Mouse (Mus musculus) fibroblast of lung, adult 2 months (primary cell): ENCODE results near the gene Smtnl2.
A peak's percentile ranks its signal among the peaks of the same experiment; 100 is the strongest.
"Not testable (repeated sequence)": the region's sequence is repeated elsewhere in the genome, so short reads cannot be mapped to it uniquely, and the experiment has no call there.

Experiments used
- DNase-seq: peaks from one replicate; pipeline ENCODE4 v3.0.0-alpha.2; 2011; ENCODE audit warnings: low read depth

The Smtnl2 gene

DNA sequence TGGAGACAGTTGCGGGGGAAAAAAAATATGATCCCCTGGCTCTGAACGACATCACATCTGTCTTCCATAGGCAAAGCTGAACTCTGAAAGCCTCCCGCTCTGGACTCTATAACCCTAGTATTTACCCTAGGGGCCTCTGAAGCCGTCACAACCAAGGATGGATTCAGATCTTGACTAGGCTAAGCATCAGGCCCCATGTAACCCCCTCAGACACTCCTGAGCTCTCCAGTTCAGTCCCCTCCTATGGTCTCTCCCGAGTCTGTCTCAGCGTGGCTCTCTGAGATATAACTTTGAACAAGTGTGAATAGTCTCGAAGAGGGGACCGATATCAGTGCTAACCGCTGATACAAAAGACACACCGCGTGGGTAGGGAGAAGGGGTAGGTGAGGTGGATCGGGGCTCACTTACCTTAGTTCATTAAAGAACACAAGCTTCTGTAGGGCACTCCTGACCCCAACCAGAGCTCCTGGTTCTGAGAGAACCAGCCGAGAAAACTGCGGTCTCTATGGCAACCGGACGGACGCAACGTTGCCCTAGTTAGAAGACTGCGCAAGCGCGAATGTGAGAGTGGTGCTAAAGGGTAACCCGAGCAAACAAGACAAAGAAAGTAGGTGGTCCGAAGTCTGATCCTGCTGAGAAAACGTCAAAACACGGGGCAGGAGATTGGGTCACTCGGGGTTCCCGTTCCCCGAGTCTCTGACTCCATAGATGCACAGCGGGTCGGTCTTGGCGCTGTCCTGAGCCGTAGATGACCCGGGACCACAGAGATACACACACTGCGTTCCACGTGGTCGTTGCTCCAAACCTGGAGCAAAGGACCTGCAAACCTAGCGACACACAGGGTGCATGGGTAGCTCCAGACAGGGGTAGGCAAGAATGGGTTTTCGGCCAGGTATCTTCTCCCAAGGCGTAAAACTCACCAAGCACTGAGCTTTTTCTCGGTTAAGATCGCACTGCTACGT is 49.8 kb downstream of the Smtnl2 start:
- no peak for DNase-seq

DNA sequence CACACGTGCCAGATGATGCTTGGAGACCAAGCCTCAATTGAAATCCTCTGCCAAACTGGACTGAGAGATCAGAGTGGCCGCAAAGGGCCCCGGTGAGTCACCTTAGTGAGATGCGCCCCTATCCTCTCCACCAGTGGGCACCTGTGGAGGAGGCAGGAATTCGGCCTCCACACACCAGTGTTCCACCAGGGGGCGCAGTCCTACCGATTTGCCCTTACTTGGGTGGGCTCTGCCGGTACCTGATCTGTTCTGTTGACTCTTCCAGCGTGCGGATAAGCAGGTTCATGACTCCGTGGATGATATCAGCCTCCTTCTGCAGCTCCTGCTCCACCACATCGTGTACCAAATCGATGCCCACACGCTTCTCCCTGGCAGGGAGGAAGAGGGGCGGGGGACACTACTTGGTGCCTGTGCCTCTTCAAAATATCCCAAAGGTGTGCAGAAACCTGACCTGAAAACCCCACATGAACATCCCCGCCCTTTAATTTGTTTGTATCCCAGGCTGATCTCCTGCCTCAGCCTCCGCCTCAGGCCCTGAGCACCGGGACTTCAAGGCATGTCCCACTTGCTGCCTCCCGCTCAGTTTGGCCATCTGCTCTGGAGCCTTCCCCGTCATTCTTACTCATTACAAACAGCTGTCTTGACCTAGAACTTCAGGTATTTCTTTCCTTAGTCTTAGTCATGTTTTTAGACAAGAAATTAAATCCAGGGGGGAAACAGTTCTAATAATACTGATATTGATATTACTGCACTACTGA is 56.4 kb downstream of the Smtnl2 start:
- DNase-seq: no peak

DNA sequence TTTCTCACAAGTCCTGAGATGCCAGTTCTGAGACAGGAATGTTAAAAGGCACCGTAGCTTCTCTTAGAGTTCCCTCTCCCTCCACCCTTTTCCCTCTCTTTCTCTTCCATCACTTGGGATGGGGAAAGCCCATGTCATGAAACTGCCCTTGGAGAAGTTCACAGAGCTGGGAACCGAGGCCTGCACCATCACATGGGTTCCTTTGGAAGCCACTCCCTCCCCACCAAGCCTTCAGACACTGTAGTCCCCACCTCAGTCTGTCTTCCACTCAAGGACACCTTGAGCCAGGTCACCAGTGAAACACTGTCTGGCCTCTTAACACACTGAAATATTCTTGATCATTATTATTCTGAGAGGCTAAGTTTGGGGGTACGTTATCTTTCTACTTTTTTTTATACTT is 58.3 kb downstream of the Smtnl2 start:
- no peak for DNase-seq

DNA sequence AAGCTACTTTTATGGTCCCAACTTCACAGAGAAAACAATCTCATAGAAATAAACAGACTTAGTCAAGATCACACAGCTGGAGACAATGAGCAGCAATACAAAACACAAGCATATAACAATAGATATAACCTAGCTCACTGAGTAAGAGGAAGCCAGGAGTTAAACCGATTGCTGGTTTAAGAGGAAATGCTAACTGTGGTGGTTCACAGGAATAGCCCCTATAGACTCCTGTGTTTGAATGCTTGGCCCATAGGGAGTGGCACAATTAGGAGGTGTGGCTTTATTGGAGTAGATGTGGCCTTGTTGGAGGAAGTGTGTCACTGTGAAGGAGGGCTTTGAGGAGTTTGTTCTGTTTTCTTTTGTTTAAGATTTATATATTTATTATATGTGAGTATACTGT is 59.2 kb downstream of the Smtnl2 start:
- no peak for DNase-seq

DNA sequence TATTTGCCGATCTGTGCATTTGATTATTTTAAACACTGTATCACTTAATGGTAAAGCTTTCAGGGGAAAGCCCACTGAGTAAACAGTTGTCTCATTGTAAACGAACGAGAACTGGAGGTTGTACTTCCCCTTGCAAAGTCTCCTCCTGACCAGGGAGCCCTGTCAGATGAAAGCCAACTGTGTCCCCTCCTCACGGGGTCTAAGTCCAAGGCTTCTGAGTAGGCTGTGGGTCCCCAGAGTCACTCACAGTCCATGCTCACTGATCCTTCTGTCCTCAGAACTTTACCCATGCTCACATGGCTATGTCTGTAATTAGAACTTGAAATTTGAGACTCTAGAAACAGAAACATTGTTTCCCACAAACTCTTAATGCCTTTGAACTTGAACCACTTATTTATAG is 61.9 kb downstream of the Smtnl2 start:
- DNase-seq: no peak

DNA sequence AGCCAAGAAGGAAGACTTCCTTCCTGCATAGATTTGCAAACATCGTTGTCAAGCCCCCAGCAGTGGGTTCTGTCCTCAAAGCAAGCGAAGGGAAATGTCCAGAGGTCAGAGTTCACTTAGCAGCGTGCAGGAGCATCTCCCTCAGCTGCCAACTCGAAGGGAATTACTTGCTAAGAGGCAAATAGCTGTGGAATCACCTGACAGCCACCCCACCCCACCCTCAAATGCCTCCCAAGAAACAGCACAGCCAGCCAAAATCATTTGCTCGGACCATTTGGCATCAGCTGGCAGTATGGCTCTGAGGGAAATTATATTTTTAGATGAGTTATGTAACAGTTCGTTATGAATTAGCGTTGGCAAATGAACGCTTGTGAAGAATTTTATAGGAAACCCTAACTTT is 62.5 kb downstream of the Smtnl2 start:
- DNase-seq: no peak

DNA sequence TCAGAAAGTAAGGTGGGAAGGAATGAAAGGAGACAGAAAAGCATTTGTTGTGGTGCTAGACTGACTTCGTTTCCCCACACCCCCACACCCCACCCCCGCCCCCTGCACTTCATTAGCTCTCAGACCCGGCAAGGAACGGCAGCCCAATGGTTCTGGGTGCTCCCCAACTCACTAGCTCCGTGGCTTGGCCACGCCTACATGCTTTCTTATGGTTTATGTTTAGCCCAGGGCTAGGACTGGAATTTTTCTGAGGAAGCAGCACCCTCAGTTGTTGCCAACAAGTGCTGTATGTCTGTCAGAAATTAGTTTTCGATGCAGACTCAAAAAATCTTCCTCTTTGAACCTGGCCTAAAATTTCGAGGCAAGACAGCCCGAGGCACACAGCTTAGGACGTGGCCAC is 63.0 kb downstream of the Smtnl2 start:
- no peak for DNase-seq

DNA sequence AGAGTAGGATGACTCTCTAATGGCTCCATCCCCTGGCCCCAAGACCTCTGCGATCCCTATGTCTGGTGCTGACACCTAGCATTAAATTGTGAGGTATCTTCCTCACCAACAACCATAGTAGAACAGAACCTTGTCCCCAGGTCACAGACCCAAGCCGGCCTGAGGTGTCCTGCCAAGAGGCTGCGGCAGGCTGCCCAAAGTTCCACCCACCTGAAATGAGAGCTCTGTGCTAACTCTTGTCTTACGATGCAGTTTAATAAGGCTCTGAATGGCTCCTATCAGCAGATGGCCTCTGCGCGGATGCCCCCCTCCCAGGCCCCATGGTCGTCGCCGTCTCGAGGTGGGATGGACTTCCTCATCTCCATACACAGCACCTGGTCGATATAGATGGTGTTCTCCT is 67.0 kb downstream of the Smtnl2 start:
- no peak for DNase-seq

DNA sequence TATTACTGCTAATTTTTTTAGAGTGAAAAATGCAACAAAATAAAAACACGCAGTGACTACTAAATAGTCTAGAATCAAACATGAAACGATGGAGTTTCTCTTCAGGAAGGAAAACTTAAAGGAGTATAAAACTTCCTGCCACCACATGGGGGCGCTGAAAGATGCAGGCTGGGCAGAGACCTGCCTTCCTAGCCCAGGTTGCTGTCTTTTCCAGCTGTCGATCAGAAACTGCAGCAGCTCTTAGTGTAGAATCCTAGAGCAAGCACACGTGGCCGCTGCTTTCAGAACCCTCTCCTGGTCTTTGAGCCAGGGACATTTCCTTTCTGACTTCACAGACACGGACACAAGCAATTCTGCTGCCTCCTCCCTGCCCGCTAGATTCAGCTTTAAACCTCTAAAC is 67.6 kb downstream of the Smtnl2 start:
- no peak for DNase-seq

DNA sequence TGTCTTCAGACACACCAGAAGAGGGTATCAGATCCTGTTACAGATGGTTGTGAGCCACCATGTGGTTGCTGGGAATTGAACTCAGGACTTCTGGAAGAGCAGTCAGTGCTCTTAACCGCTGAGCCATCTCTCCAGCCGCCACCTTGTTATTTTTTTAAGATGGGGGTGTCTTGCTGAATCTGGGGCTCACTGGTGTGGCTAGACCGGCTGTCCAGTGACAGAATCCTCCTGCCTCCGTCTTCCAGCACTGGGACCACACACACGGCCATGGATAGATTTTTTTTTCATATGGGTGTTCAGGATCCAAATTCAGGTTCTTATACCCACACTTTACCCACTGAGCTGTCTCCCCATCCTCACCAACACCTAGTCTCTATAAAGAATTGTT is 68.3 kb downstream of the Smtnl2 start:
- DNase-seq: not testable (repeated sequence)

DNA sequence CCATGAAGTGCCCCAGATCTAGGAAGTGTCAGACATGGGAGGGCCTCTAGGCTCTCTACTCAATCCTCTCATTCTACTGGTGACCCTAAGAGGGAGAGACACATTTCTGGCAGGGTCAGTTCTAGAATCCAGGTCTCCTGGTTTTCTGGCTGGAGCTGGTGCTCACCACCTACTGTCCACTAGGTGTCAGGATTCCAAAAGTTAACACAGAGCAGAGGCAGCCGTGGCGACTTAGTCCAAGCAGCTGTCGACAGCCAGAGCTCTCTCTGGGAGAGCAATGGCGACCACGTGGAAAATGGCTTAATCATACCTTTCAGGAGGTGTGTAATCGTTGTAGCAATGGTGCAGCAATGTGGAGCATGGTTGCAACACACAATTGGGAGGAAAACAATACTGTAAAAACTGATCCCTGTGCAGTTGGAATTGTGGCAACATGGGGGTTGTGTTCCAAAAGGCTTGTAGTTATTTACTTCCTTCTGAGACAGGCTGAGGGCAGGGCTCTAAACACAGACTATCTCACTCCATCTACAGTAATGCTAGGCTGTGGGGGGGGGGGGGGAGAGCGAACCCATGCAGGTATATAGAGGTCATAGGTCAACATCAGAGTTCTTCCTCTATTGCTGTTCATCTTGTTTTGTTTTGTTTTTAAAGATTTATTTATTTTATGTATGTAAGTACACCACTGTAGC is 68.8 kb downstream of the Smtnl2 start:
- peak; percentile 70 for DNase-seq

DNA sequence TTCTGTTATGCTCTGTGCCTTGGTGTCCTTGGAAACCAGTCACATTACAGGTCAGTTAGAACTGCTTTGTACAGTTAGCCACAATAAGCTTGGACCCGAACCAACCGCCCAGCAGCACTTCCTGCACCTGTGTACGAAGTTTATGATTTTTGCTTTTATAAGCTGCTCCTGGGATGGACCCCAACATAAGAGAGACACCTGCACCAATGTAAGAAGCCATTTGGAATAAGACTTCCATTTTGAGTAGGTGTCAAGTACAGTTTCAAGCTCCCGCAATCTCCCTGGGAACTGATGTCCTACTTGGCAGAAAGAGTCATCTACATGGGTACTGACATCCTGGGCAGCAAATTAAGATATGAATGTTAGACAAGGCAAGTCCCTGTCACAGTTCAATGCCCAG is 71.8 kb downstream of the Smtnl2 start:
- DNase-seq: no peak
